Mouse (Mus musculus): Measurements from ENCODE around the gene Ppif. TPM values are rescaled to one million over a fixed set of nuclear protein-coding genes. Genes with fewer than 3 reads are reported as not detected.

The Ppif gene
- polyA plus RNA-seq, 1 experiment from 2014 or later = 13.8 TPM

- Histone ChIP-seq H3K9me3 (ENCODE audit: low read length) (no peaks in the 10 kb centered on the region), H3K4me2 (replicated peaks; ENCODE audit: low read depth, low read length) (no peak overlapping the region), H3K27me3 (replicated peaks; ENCODE audit: insufficient read depth, low read length) (no peaks in the 10 kb centered on the region), H3K4me1 (ENCODE audit: insufficient read depth, low read depth, low read length) (peaks cover 11% of the 10 kb centered on the region; the same call in 1 of the 2 replicates), H3K9ac (replicated peaks; ENCODE audit: low read depth) (no peak overlapping the region), H3K27ac (ENCODE audit: low read length) (peak overlapping the region; percentile 75), H3K36me3 (ENCODE audit: insufficient read depth, low read length) (no peaks in the 10 kb centered on the region), H3K4me3 (ENCODE audit: low read depth, low read length) (no peak overlapping the region)
- TF ChIP-seq CTCF (IDR thresholded peaks at IDR 0.05) (no peak), EP300 (IDR thresholded peaks at IDR 0.05) (peak; percentile 30; the same call in 1 of the 2 replicates)
- ATAC-seq (peak; percentile 47), DNase-seq (ENCODE audit: low spot score) (peak; percentile 51)
- WGBS = 80% methylated on average over 2 of the region's 2 CpGs
Measured at GRCm38 (mm10) chr14:25708917-25709316, 15.0 kb downstream of the Ppif start.

- H3K4me3 ChIP-seq (ENCODE audit: low read depth, low read length) = no peak overlapping the region
- peak overlapping the region; percentile 75; the same call in 1 of the 2 replicates for H3K27ac ChIP-seq (ENCODE audit: low read length)
- peaks cover 11% of the 10 kb centered on the region; the same call in 1 of the 2 replicates for H3K4me1 ChIP-seq (ENCODE audit: insufficient read depth, low read depth, low read length)
- H3K9me3 ChIP-seq (ENCODE audit: low read length) = no peaks in the 10 kb centered on the region
- H3K4me2 ChIP-seq (replicated peaks; ENCODE audit: low read depth, low read length) = no peak overlapping the region
- ATAC-seq (peak; percentile 36), DNase-seq (ENCODE audit: low spot score) (peak; percentile 71)
- TF ChIP-seq CTCF (IDR thresholded peaks at IDR 0.05) (no peak), EP300 (IDR thresholded peaks at IDR 0.05) (no peak)
- 20% methylated on average over 4 of the region's 4 CpGs for WGBS
- H3K9ac ChIP-seq (replicated peaks; ENCODE audit: low read depth) = no peak overlapping the region
- H3K27me3 ChIP-seq (replicated peaks; ENCODE audit: insufficient read depth, low read length) = no peaks in the 10 kb centered on the region
- H3K36me3 ChIP-seq (ENCODE audit: insufficient read depth, low read length) = 0 out of 2 replicates have a peak, but pooled peaks cover 3% of the 10 kb centered on the region
Measured at GRCm38 (mm10) chr14:25710073-25710472, 16.1 kb downstream of the Ppif start.

- DNase-seq (ENCODE audit: low spot score) = no peak
- H3K4me1 ChIP-seq (ENCODE audit: insufficient read depth, low read depth, low read length) = peaks cover 11% of the 10 kb centered on the region; the same call in 1 of the 2 replicates
- TF ChIP-seq EP300 (IDR thresholded peaks at IDR 0.05) (no peak), CTCF (IDR thresholded peaks at IDR 0.05) (peak; percentile 23; the same call in 1 of the 2 replicates)
- 0 out of 2 replicates have a peak, but pooled peaks cover 3% of the 10 kb centered on the region for H3K36me3 ChIP-seq (ENCODE audit: insufficient read depth, low read length)
- H3K9ac ChIP-seq (replicated peaks; ENCODE audit: low read depth) = no peak overlapping the region
- 63% methylated on average over 4 of the region's 4 CpGs for WGBS
- H3K27me3 ChIP-seq (replicated peaks; ENCODE audit: insufficient read depth, low read length) = no peaks in the 10 kb centered on the region
- no peak for ATAC-seq
- no peak overlapping the region for H3K27ac ChIP-seq (ENCODE audit: low read length)
- H3K4me3 ChIP-seq (ENCODE audit: low read depth, low read length) = no peak overlapping the region
- no peaks in the 10 kb centered on the region for H3K9me3 ChIP-seq (ENCODE audit: low read length)
- no peak overlapping the region for H3K4me2 ChIP-seq (replicated peaks; ENCODE audit: low read depth, low read length)
Measured at GRCm38 (mm10) chr14:25710681-25711080, 16.7 kb downstream of the Ppif start.

GRCm38 (mm10) chr14:25711177-25711576, 17.2 kb downstream of the Ppif start:
- H3K9me3 ChIP-seq (ENCODE audit: low read length) = no peaks in the 10 kb centered on the region
- H3K4me3 ChIP-seq (ENCODE audit: low read depth, low read length) = no peak overlapping the region
- peaks cover 11% of the 10 kb centered on the region; the same call in 1 of the 2 replicates for H3K4me1 ChIP-seq (ENCODE audit: insufficient read depth, low read depth, low read length)
- WGBS = 25% methylated on average over 7 of the region's 7 CpGs
- no peak overlapping the region for H3K4me2 ChIP-seq (replicated peaks; ENCODE audit: low read depth, low read length)
- TF ChIP-seq CTCF (IDR thresholded peaks at IDR 0.05) = no peak
- no peak for TF ChIP-seq EP300 (IDR thresholded peaks at IDR 0.05)
- 0 out of 2 replicates have a peak, but pooled peaks cover 3% of the 10 kb centered on the region for H3K36me3 ChIP-seq (ENCODE audit: insufficient read depth, low read length)
- DNase-seq (ENCODE audit: low spot score) (no peak), ATAC-seq (peak; percentile 18)
- no peak overlapping the region for H3K27ac ChIP-seq (ENCODE audit: low read length)
- H3K27me3 ChIP-seq (replicated peaks; ENCODE audit: insufficient read depth, low read length) = no peaks in the 10 kb centered on the region
- no peak overlapping the region for H3K9ac ChIP-seq (replicated peaks; ENCODE audit: low read depth)

GRCm38 (mm10) chr14:25711602-25712001, 17.6 kb downstream of the Ppif start:
- H3K4me1 ChIP-seq (ENCODE audit: insufficient read depth, low read depth, low read length) = peaks cover 11% of the 10 kb centered on the region; the same call in 1 of the 2 replicates
- no peak for ATAC-seq
- no peak overlapping the region for H3K4me3 ChIP-seq (ENCODE audit: low read depth, low read length)
- peak overlapping the region; percentile 20; the same call in 1 of the 2 replicates for H3K27ac ChIP-seq (ENCODE audit: low read length)
- no peak for TF ChIP-seq CTCF (IDR thresholded peaks at IDR 0.05)
- TF ChIP-seq EP300 (IDR thresholded peaks at IDR 0.05) = no peak
- H3K9ac ChIP-seq (replicated peaks; ENCODE audit: low read depth) = no peak overlapping the region
- no peak for DNase-seq (ENCODE audit: low spot score)
- H3K4me2 ChIP-seq (replicated peaks; ENCODE audit: low read depth, low read length) = no peak overlapping the region
- 0 out of 2 replicates have a peak, but pooled peaks cover 3% of the 10 kb centered on the region for H3K36me3 ChIP-seq (ENCODE audit: insufficient read depth, low read length)
- no peaks in the 10 kb centered on the region for H3K27me3 ChIP-seq (replicated peaks; ENCODE audit: insufficient read depth, low read length)
- 36% methylated on average over 8 of the region's 8 CpGs for WGBS
- no peaks in the 10 kb centered on the region for H3K9me3 ChIP-seq (ENCODE audit: low read length)

GRCm38 (mm10) chr14:25713443-25713842, 19.5 kb downstream of the Ppif start:
- Histone ChIP-seq H3K9me3 (ENCODE audit: low read length) (no peaks in the 10 kb centered on the region), H3K27ac (ENCODE audit: low read length) (no peak overlapping the region), H3K4me3 (ENCODE audit: low read depth, low read length) (no peak overlapping the region), H3K4me1 (ENCODE audit: insufficient read depth, low read depth, low read length) (peaks cover 16% of the 10 kb centered on the region; the same call in 1 of the 2 replicates), H3K36me3 (ENCODE audit: insufficient read depth, low read length) (0 out of 2 replicates have a peak, but pooled peaks cover 3% of the 10 kb centered on the region), H3K27me3 (replicated peaks; ENCODE audit: insufficient read depth, low read length) (no peaks in the 10 kb centered on the region), H3K4me2 (replicated peaks; ENCODE audit: low read depth, low read length) (no peak overlapping the region), H3K9ac (replicated peaks; ENCODE audit: low read depth) (no peak overlapping the region)
- WGBS = 24% methylated on average over 4 of the region's 4 CpGs
- TF ChIP-seq EP300 (IDR thresholded peaks at IDR 0.05) = no peak
- TF ChIP-seq CTCF (IDR thresholded peaks at IDR 0.05) = peak; percentile 61
- no peak for ATAC-seq
- no peak for DNase-seq (ENCODE audit: low spot score)
